In genomic region chr5:129020731-129021130, GRCm38 (mm10) we compare ENCODE assay signal across 8 mouse cellular contexts. TPM values are rescaled to one million over a fixed set of nuclear protein-coding genes. Genes with fewer than 3 reads are reported as not detected.
DNase-seq lines count a peak whose midpoint lies in the region; ATAC-seq and TF ChIP-seq lines count a peak whose summit lies in the region.

No protein-coding gene starts in this region.

- no peaks in the 10 kb centered on the region for H3K27me3 ChIP-seq in forebrain, embryonic 12.5 days
- no peaks in the 10 kb centered on the region for H3K27me3 ChIP-seq in intestine, embryonic 16.5 days (replicated peaks; ENCODE audit: control insufficient read depth, insufficient read depth, low read length)
- H3K27me3 ChIP-seq in testis, adult 2 months (ENCODE audit: control insufficient read depth, insufficient read depth, low read length) = no peaks in the 10 kb centered on the region

- no peak for TF ChIP-seq POLR2A in testis, adult 2 months (IDR thresholded peaks at IDR 0.05; ENCODE audit: control insufficient read depth, low read depth, low read length)

- peaks cover 16% of the 10 kb centered on the region for H3K4me1 ChIP-seq in forebrain, embryonic 12.5 days
- H3K4me1 ChIP-seq in intestine, embryonic 16.5 days (ENCODE audit: control insufficient read depth, insufficient read depth, low read length) = peaks cover 16% of the 10 kb centered on the region
- H3K4me1 ChIP-seq in testis, adult 2 months (ENCODE audit: control insufficient read depth, insufficient read depth, low read length) = peaks cover 5% of the 10 kb centered on the region

- peak; percentile 39 for DNase-seq in ovary, postnatal 36 days (ENCODE audit: low spot score)
- no peak for DNase-seq in ovary, adult 18-20 months (ENCODE audit: low spot score)
- DNase-seq in R1 (ENCODE audit: low read depth, low spot score) = peak; percentile 49
- peak; percentile 7 for DNase-seq in lung, postnatal 14 days
- DNase-seq in cerebellum, postnatal 14 days = no peak

- peak overlapping the region; percentile 91 for H3K9ac ChIP-seq in forebrain, embryonic 12.5 days
- peak overlapping the region; percentile 92 for H3K9ac ChIP-seq in intestine, embryonic 16.5 days (ENCODE audit: low read depth, low read length)

- H3K9me3 ChIP-seq in forebrain, embryonic 12.5 days = no peaks in the 10 kb centered on the region
- H3K9me3 ChIP-seq in intestine, embryonic 16.5 days (ENCODE audit: control insufficient read depth, low read length) = no peaks in the 10 kb centered on the region

- TF ChIP-seq CTCF in testis, adult 2 months (IDR thresholded peaks at IDR 0.05; ENCODE audit: control insufficient read depth, insufficient read depth, insufficient replicate concordance, low read depth, low read length) = no peak

- peak; percentile 21 for ATAC-seq in forebrain, embryonic 12.5 days (ENCODE audit: low FRiP score)
- peak; percentile 1; the same call in 1 of the 2 replicates for ATAC-seq in intestine, embryonic 16.5 days

- WGBS in forebrain, embryonic 12.5 days = under 1% methylated on average over 28 of the region's 28 CpGs
- WGBS in intestine, embryonic 16.5 days = 5% methylated on average over 28 of the region's 28 CpGs

- peak overlapping the region; percentile 58 for H3K4me2 ChIP-seq in forebrain, embryonic 12.5 days
- H3K4me2 ChIP-seq in intestine, embryonic 16.5 days (ENCODE audit: low read depth, low read length) = peak overlapping the region; percentile 62

- peak overlapping the region; percentile 99 for H3K27ac ChIP-seq in forebrain, embryonic 12.5 days
- H3K27ac ChIP-seq in intestine, embryonic 16.5 days (ENCODE audit: low read length) = peak overlapping the region; percentile 96
- peak overlapping the region; percentile 95 for H3K27ac ChIP-seq in testis, adult 2 months (ENCODE audit: control insufficient read depth, insufficient read depth, low read depth, low read length)

- H3K36me3 ChIP-seq in forebrain, embryonic 12.5 days (replicated peaks) = peaks cover 36% of the 10 kb centered on the region
- peaks cover 5% of the 10 kb centered on the region for H3K36me3 ChIP-seq in intestine, embryonic 16.5 days (ENCODE audit: control insufficient read depth, insufficient read depth, low read length)
- H3K36me3 ChIP-seq in testis, adult 2 months (ENCODE audit: control insufficient read depth, insufficient read depth, low read length) = no peaks in the 10 kb centered on the region; the same call in 1 of the 2 replicates

- peak overlapping the region; percentile 90 for H3K4me3 ChIP-seq in forebrain, embryonic 12.5 days (replicated peaks)
- peak overlapping the region; percentile 83 for H3K4me3 ChIP-seq in intestine, embryonic 16.5 days (ENCODE audit: low read length)
- peak overlapping the region; percentile 89 for H3K4me3 ChIP-seq in testis, adult 2 months (ENCODE audit: control insufficient read depth, low read depth, low read length)

RNA-seq across cellular contexts. Expression of gene Ran, which starts 0.9 kb away (rescaled TPM):
- 821 and 873 TPM in 2 replicates for polyA plus RNA-seq in forebrain, embryonic 12.5 days (2016; fragmentation: Nextera tagmentation; extraction: Ambion mirVana)
- 437 and 508 TPM in 2 replicates for polyA plus RNA-seq in intestine, embryonic 16.5 days (2015; fragmentation: Nextera tagmentation; extraction: Ambion mirVana)
- 254 and 277 TPM in 2 replicates for polyA plus RNA-seq in testis, adult 2 months (2012; rRNA removed)

RNA-seq across cellular contexts. Expression of gene Stx2, which starts 12.4 kb away (rescaled TPM):
- 23.1 and 25.7 TPM in 2 replicates for polyA plus RNA-seq in forebrain, embryonic 12.5 days (2016; fragmentation: Nextera tagmentation; extraction: Ambion mirVana)
- polyA plus RNA-seq in intestine, embryonic 16.5 days (2015; fragmentation: Nextera tagmentation; extraction: Ambion mirVana) = 18.6 and 19.9 TPM in 2 replicates
- 51.0 and 52.4 TPM in 2 replicates for polyA plus RNA-seq in testis, adult 2 months (2012; rRNA removed)

Comparison
In these comparisons a context has a peak if more than half of its experiments do, and no peak if none do; other contexts are left out.
1. DNase-seq: peak in ovary, postnatal 36 days (single experiment), R1 (single experiment) and lung, postnatal 14 days (single experiment); none in ovary, adult 18-20 months (single experiment) and cerebellum, postnatal 14 days (0 of 2).
2. Peak in every context shown above with its lines, with median percentiles within 50 percentile points of each other: H3K27ac ChIP-seq and H3K4me3 ChIP-seq.